Mouse (Mus musculus): ENCODE results near the gene Ror1. TPM values are rescaled to one million over a fixed set of nuclear protein-coding genes. Genes with fewer than 3 reads are reported as not detected.

Ror1 gene
- polyA plus RNA-seq, 1 experiment from 2014 or later, result 13.0 TPM

- no peak overlapping the region for H3K4me3 ChIP-seq (ENCODE audit: low read length)
- H3K36me3 ChIP-seq (ENCODE audit: control insufficient read depth, insufficient read depth, low read length), result no peaks in the 10 kb centered on the region
- no peak for ATAC-seq (ENCODE audit: low read depth)
- H3K9me3 ChIP-seq (ENCODE audit: control insufficient read depth, low read length), result no peaks in the 10 kb centered on the region
- H3K4me1 ChIP-seq (replicated peaks; ENCODE audit: control insufficient read depth, insufficient read depth, low read length), result peaks cover 23% of the 10 kb centered on the region
- WGBS, result 88% methylated on average over 1 of the region's 1 CpGs
- no peak overlapping the region for H3K9ac ChIP-seq (ENCODE audit: low read length)
- H3K27ac ChIP-seq (ENCODE audit: low read length), result no peak overlapping the region
- H3K4me2 ChIP-seq (ENCODE audit: low read depth, low read length), result no peak overlapping the region
- H3K27me3 ChIP-seq (ENCODE audit: control insufficient read depth, insufficient read depth, low read depth, low read length), result no peaks in the 10 kb centered on the region
These were observed 29.3 kb downstream of the Ror1 start for GRCm38 (mm10) chr4:100124935-100125334.

DNA sequence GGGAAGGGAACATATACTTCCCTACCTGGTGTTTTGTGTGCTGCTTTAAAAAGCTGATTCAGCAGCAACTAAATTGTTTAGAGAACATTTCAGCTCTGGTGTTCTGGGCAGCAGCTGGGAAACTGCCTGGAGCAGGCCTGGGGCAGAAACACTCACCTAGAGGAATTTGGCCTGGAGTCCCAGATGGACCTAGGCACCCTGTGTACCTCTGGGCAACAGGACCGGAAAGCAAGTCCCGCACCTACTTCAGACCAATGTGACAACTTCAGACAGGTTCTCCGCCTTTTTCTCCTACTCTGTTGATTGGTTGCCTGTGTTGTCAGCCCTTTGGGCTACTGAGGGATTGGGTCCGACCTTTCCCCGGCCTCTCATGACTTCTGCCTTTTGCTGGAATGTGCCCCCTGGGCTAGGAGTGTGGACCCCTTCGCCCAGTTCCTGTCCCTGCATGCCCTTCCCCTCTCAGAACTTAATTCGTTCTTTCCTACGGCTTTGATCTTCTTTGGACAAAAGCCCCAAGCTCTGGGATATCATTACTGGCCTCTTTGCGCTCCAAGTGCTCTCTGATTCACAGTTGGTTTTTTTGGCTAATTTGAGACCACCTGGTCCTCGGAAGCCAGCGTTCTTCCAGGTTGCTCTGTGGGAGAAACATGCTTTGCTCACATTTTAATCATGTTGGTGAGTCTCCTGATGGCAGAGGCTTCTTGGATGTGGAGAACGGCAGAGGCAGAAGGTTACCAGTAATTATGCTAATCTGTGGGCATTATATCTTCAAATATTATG lies 31.1 kb downstream of the Ror1 start:
- Histone ChIP-seq H3K9ac (ENCODE audit: low read length) (no peak overlapping the region), H3K36me3 (ENCODE audit: control insufficient read depth, insufficient read depth, low read length) (no peaks in the 10 kb centered on the region), H3K4me1 (replicated peaks; ENCODE audit: control insufficient read depth, insufficient read depth, low read length) (peaks cover 34% of the 10 kb centered on the region), H3K9me3 (ENCODE audit: control insufficient read depth, low read length) (no peaks in the 10 kb centered on the region), H3K27ac (ENCODE audit: low read length) (no peak overlapping the region), H3K4me3 (ENCODE audit: low read length) (no peak overlapping the region), H3K4me2 (ENCODE audit: low read depth, low read length) (no peak overlapping the region), H3K27me3 (ENCODE audit: control insufficient read depth, insufficient read depth, low read depth, low read length) (no peaks in the 10 kb centered on the region)
- ATAC-seq (ENCODE audit: low read depth), result no peak
- 63% methylated on average over 12 of the region's 12 CpGs for WGBS

GRCm38 (mm10) chr4:100128026-100128922 lies 32.7 kb downstream of the Ror1 start:
- Histone ChIP-seq H3K4me1 (replicated peaks; ENCODE audit: control insufficient read depth, insufficient read depth, low read length) (peaks cover 46% of the 10 kb centered on the region), H3K4me2 (ENCODE audit: low read depth, low read length) (no peak overlapping the region), H3K9me3 (ENCODE audit: control insufficient read depth, low read length) (no peaks in the 10 kb centered on the region), H3K27ac (ENCODE audit: low read length) (peak overlapping the region; percentile 75), H3K27me3 (ENCODE audit: control insufficient read depth, insufficient read depth, low read depth, low read length) (no peaks in the 10 kb centered on the region), H3K36me3 (ENCODE audit: control insufficient read depth, insufficient read depth, low read length) (no peaks in the 10 kb centered on the region), H3K4me3 (ENCODE audit: low read length) (no peak overlapping the region), H3K9ac (ENCODE audit: low read length) (no peak overlapping the region)
- ATAC-seq (ENCODE audit: low read depth), result 0 out of 2 replicates have a peak, but pooled peaks have one; percentile 2
- WGBS, result 79% methylated on average over 12 of the region's 12 CpGs

DNA sequence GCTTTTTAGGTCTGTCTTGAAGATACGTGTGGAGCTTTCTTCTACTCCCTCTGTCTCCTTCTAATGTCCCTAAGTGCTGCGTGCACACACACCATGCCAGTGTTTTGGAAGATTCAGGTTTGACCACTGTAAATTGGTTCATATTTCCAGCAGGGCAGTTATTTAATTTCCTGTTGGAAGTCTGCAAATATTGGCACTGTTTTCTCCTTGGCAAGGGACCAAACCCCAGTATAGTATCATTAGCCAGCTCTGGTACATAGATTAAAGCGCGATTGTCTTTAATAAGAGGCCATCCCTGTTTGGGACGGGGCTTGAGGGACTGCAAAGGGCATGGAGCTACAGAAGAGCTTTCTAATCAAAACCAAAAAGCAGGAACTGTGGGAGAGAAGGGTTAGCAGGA lies 33.6 kb downstream of the Ror1 start:
- no peak overlapping the region for H3K4me3 ChIP-seq (ENCODE audit: low read length)
- no peaks in the 10 kb centered on the region for H3K36me3 ChIP-seq (ENCODE audit: control insufficient read depth, insufficient read depth, low read length)
- no peaks in the 10 kb centered on the region for H3K9me3 ChIP-seq (ENCODE audit: control insufficient read depth, low read length)
- H3K4me2 ChIP-seq (ENCODE audit: low read depth, low read length), result no peak overlapping the region
- peaks cover 46% of the 10 kb centered on the region for H3K4me1 ChIP-seq (replicated peaks; ENCODE audit: control insufficient read depth, insufficient read depth, low read length)
- peak; percentile 69 for ATAC-seq (ENCODE audit: low read depth)
- H3K9ac ChIP-seq (ENCODE audit: low read length), result no peak overlapping the region
- H3K27me3 ChIP-seq (ENCODE audit: control insufficient read depth, insufficient read depth, low read depth, low read length), result no peaks in the 10 kb centered on the region
- peak overlapping the region; percentile 75 for H3K27ac ChIP-seq (ENCODE audit: low read length)
- WGBS, result 11% methylated on average over 5 of the region's 5 CpGs

GRCm38 (mm10) chr4:100130771-100131475 lies 35.3 kb downstream of the Ror1 start:
- Histone ChIP-seq H3K9ac (ENCODE audit: low read length) (no peak overlapping the region), H3K9me3 (ENCODE audit: control insufficient read depth, low read length) (no peaks in the 10 kb centered on the region), H3K4me1 (replicated peaks; ENCODE audit: control insufficient read depth, insufficient read depth, low read length) (peaks cover 49% of the 10 kb centered on the region), H3K4me2 (ENCODE audit: low read depth, low read length) (no peak overlapping the region), H3K27me3 (ENCODE audit: control insufficient read depth, insufficient read depth, low read depth, low read length) (no peaks in the 10 kb centered on the region), H3K4me3 (ENCODE audit: low read length) (no peak overlapping the region), H3K36me3 (ENCODE audit: control insufficient read depth, insufficient read depth, low read length) (no peaks in the 10 kb centered on the region), H3K27ac (ENCODE audit: low read length) (no peak overlapping the region)
- ATAC-seq (ENCODE audit: low read depth), result no peak
- 47% methylated on average over 3 of the region's 3 CpGs for WGBS

GRCm38 (mm10) chr4:100131488-100131887 lies 35.9 kb downstream of the Ror1 start:
- Histone ChIP-seq H3K27ac (ENCODE audit: low read length) (no peak overlapping the region), H3K4me3 (ENCODE audit: low read length) (no peak overlapping the region), H3K4me1 (replicated peaks; ENCODE audit: control insufficient read depth, insufficient read depth, low read length) (peaks cover 49% of the 10 kb centered on the region), H3K36me3 (ENCODE audit: control insufficient read depth, insufficient read depth, low read length) (no peaks in the 10 kb centered on the region), H3K27me3 (ENCODE audit: control insufficient read depth, insufficient read depth, low read depth, low read length) (no peaks in the 10 kb centered on the region), H3K9ac (ENCODE audit: low read length) (no peak overlapping the region), H3K4me2 (ENCODE audit: low read depth, low read length) (no peak overlapping the region), H3K9me3 (ENCODE audit: control insufficient read depth, low read length) (no peaks in the 10 kb centered on the region)
- ATAC-seq (ENCODE audit: low read depth), result no peak
- WGBS, result 79% methylated on average over 2 of the region's 2 CpGs

GRCm38 (mm10) chr4:100132261-100132660 lies 36.7 kb downstream of the Ror1 start:
- peaks cover 46% of the 10 kb centered on the region for H3K4me1 ChIP-seq (replicated peaks; ENCODE audit: control insufficient read depth, insufficient read depth, low read length)
- H3K27ac ChIP-seq (ENCODE audit: low read length), result no peak overlapping the region
- H3K9ac ChIP-seq (ENCODE audit: low read length), result no peak overlapping the region
- no peaks in the 10 kb centered on the region for H3K27me3 ChIP-seq (ENCODE audit: control insufficient read depth, insufficient read depth, low read depth, low read length)
- no peak overlapping the region for H3K4me2 ChIP-seq (ENCODE audit: low read depth, low read length)
- WGBS, result 71% methylated on average over 3 of the region's 3 CpGs
- no peaks in the 10 kb centered on the region for H3K9me3 ChIP-seq (ENCODE audit: control insufficient read depth, low read length)
- no peak overlapping the region for H3K4me3 ChIP-seq (ENCODE audit: low read length)
- ATAC-seq (ENCODE audit: low read depth), result no peak
- no peaks in the 10 kb centered on the region for H3K36me3 ChIP-seq (ENCODE audit: control insufficient read depth, insufficient read depth, low read length)

DNA sequence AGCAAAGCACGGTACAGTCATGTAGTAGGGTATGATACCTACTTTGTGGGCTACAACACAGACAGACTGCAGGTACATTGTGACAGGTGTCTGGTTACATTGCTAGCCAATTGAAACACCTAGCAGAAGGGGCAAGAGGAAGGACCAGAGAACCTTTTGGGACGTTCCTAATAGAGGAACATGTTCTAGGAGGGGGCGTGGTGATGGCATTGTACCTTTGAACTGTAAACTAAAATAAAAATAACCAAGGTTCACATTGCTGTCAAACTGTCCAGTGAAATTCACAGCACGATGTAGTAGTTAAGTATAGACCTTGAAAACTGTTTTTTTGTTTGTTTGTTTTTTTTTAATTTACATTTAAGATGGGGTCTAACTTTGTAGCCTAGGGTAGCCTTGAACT lies 40.5 kb downstream of the Ror1 start:
- H3K4me2 ChIP-seq (ENCODE audit: low read depth, low read length), result no peak overlapping the region
- H3K36me3 ChIP-seq (ENCODE audit: control insufficient read depth, insufficient read depth, low read length), result no peaks in the 10 kb centered on the region
- peaks cover 17% of the 10 kb centered on the region for H3K4me1 ChIP-seq (replicated peaks; ENCODE audit: control insufficient read depth, insufficient read depth, low read length)
- 78% methylated on average over 4 of the region's 4 CpGs for WGBS
- ATAC-seq (ENCODE audit: low read depth), result no peak
- no peak overlapping the region for H3K27ac ChIP-seq (ENCODE audit: low read length)
- no peaks in the 10 kb centered on the region for H3K9me3 ChIP-seq (ENCODE audit: control insufficient read depth, low read length)
- H3K9ac ChIP-seq (ENCODE audit: low read length), result no peak overlapping the region
- H3K4me3 ChIP-seq (ENCODE audit: low read length), result no peak overlapping the region
- H3K27me3 ChIP-seq (ENCODE audit: control insufficient read depth, insufficient read depth, low read depth, low read length), result no peaks in the 10 kb centered on the region

Measured in lung, embryonic 16.5 days (tissue).